Mouse (Mus musculus): Measurements from ENCODE around the gene Hypk. TPM values are rescaled to one million over a fixed set of nuclear protein-coding genes. Genes with fewer than 3 reads are reported as not detected.
A peak's percentile ranks its signal among the peaks of the same experiment; 100 is the strongest.
"Not testable (repeated sequence)": the region's sequence is repeated elsewhere in the genome, so short reads cannot be mapped to it uniquely, and the experiment has no call there.

The Hypk gene
- polyA plus RNA-seq, 1 experiment = 7.6 TPM

- no peak for DNase-seq (ENCODE audit: low read depth)
Measured at GRCm38 (mm10) chr2:121448136-121448535, 5.0 kb upstream of the Hypk start.

- DNase-seq (ENCODE audit: low read depth) = peak; percentile 86
Measured at GRCm38 (mm10) chr2:121448739-121449535, 4.2 kb upstream of the Hypk start, which contains the start of gene Serf2. Gene Serf2, plus strand, starts transcription at chr2:121449195.

- no peak for DNase-seq (ENCODE audit: low read depth)
Measured at GRCm38 (mm10) chr2:121449545-121450011, 3.5 kb upstream of the Hypk start.

GRCm38 (mm10) chr2:121450093-121450492 lies 3.0 kb upstream of the Hypk start:
- no peak for DNase-seq (ENCODE audit: low read depth)

GRCm38 (mm10) chr2:121452361-121452760 lies 729 bp upstream of the Hypk start:
- no peak for DNase-seq (ENCODE audit: low read depth)

GRCm38 (mm10) chr2:121453917-121454316 lies 827 bp downstream of the Hypk start:
- DNase-seq (ENCODE audit: low read depth) = no peak

GRCm38 (mm10) chr2:121455534-121455933 lies 2.4 kb downstream of the Hypk start:
- DNase-seq (ENCODE audit: low read depth) = no peak

- DNase-seq (ENCODE audit: low read depth) = no peak
Measured at GRCm38 (mm10) chr2:121456692-121457642, 3.9 kb downstream of the Hypk start, which contains the start of gene Serinc4. Gene Serinc4, minus strand, starts transcription at chr2:121456781.

GRCm38 (mm10) chr2:121460071-121460470 lies 7.0 kb downstream of the Hypk start:
- DNase-seq (ENCODE audit: low read depth) = no peak

GRCm38 (mm10) chr2:121468982-121469381 lies 15.9 kb downstream of the Hypk start:
- not testable (repeated sequence) for DNase-seq (ENCODE audit: low read depth)

- not testable (repeated sequence) for DNase-seq (ENCODE audit: low read depth)
Measured at GRCm38 (mm10) chr2:121472783-121473182, 19.7 kb downstream of the Hypk start.

GRCm38 (mm10) chr2:121473301-121474179 lies 20.4 kb downstream of the Hypk start, which contains the start of gene Mfap1b:
Gene Mfap1b, minus strand, starts transcription at chr2:121474067.
- peak; percentile 61 for DNase-seq (ENCODE audit: low read depth)

GRCm38 (mm10) chr2:121474180-121474535 lies 21.1 kb downstream of the Hypk start:
- DNase-seq (ENCODE audit: low read depth) = no peak

GRCm38 (mm10) chr2:121475306-121475705 lies 22.2 kb downstream of the Hypk start:
- DNase-seq (ENCODE audit: low read depth) = not testable (repeated sequence)

- DNase-seq (ENCODE audit: low read depth) = no peak
Measured at GRCm38 (mm10) chr2:121477491-121478266, 24.6 kb downstream of the Hypk start.

- no peak for DNase-seq (ENCODE audit: low read depth)
Measured at GRCm38 (mm10) chr2:121480498-121480897, 27.4 kb downstream of the Hypk start.

- DNase-seq (ENCODE audit: low read depth) = not testable (repeated sequence)
Measured at GRCm38 (mm10) chr2:121480916-121481315, 27.8 kb downstream of the Hypk start.

- DNase-seq (ENCODE audit: low read depth) = no peak
Measured at GRCm38 (mm10) chr2:121483576-121483975, 30.5 kb downstream of the Hypk start.

- DNase-seq (ENCODE audit: low read depth) = not testable (repeated sequence)
Measured at GRCm38 (mm10) chr2:121484403-121484802, 31.3 kb downstream of the Hypk start.

- DNase-seq (ENCODE audit: low read depth) = not testable (repeated sequence)
Measured at GRCm38 (mm10) chr2:121501550-121501949, 48.5 kb downstream of the Hypk start.

All from gonadal fat pad, adult 2 months (tissue).